Mouse (Mus musculus): ENCODE measurements around the gene Haghl. TPM values are rescaled to one million over a fixed set of nuclear protein-coding genes. Genes with fewer than 3 reads are reported as not detected.

Gene Haghl
- polyA plus RNA-seq, 1 experiment from 2014 or later: 7.0 TPM

- no peak overlapping the region; the same call in 1 of the 2 replicates for H3K9ac ChIP-seq (ENCODE audit: low read depth, low read length)
- H3K36me3 ChIP-seq (ENCODE audit: control insufficient read depth, insufficient read depth): peaks cover 14% of the 10 kb centered on the region
- no peak for ATAC-seq (ENCODE audit: low read depth)
- peak overlapping the region; percentile 75; the same call in 1 of the 2 replicates for H3K27ac ChIP-seq (ENCODE audit: low read length)
- 66% methylated on average over 4 of the region's 4 CpGs for WGBS (ENCODE audit: insufficient replicate concordance)
- no peaks in the 10 kb centered on the region for H3K9me3 ChIP-seq (replicated peaks; ENCODE audit: control insufficient read depth, low read length)
- H3K27me3 ChIP-seq (ENCODE audit: control insufficient read depth, insufficient read depth, low read depth, low read length): no peaks in the 10 kb centered on the region
- peak overlapping the region; percentile 69; the same call in 1 of the 2 replicates for H3K4me2 ChIP-seq (ENCODE audit: low read depth, low read length)
- peaks cover 60% of the 10 kb centered on the region for H3K4me1 ChIP-seq (ENCODE audit: control insufficient read depth, low read depth, low read length)
- H3K4me3 ChIP-seq (ENCODE audit: low read depth, low read length): peak overlapping the region; percentile 60; the same call in 1 of the 2 replicates
Observed at GRCm38 (mm10) chr17:25830200-25830753, 44.8 kb upstream of the Haghl start.

GRCm38 (mm10) chr17:25829558-25830017 is 44.1 kb upstream of the Haghl start:
- H3K9ac ChIP-seq (ENCODE audit: low read depth, low read length): peak overlapping the region; percentile 73
- H3K4me2 ChIP-seq (ENCODE audit: low read depth, low read length): peak overlapping the region; percentile 69
- peaks cover 60% of the 10 kb centered on the region for H3K4me1 ChIP-seq (ENCODE audit: control insufficient read depth, low read depth, low read length)
- peaks cover 14% of the 10 kb centered on the region for H3K36me3 ChIP-seq (ENCODE audit: control insufficient read depth, insufficient read depth)
- 39% methylated on average over 8 of the region's 8 CpGs for WGBS (ENCODE audit: insufficient replicate concordance)
- no peak for ATAC-seq (ENCODE audit: low read depth)
- H3K4me3 ChIP-seq (ENCODE audit: low read depth, low read length): peak overlapping the region; percentile 60
- no peaks in the 10 kb centered on the region for H3K27me3 ChIP-seq (ENCODE audit: control insufficient read depth, insufficient read depth, low read depth, low read length)
- peak overlapping the region; percentile 75 for H3K27ac ChIP-seq (ENCODE audit: low read length)
- H3K9me3 ChIP-seq (replicated peaks; ENCODE audit: control insufficient read depth, low read length): no peaks in the 10 kb centered on the region

GRCm38 (mm10) chr17:25828712-25829557 is 43.5 kb upstream of the Haghl start, which contains the start of gene Jmjd8:
Gene Jmjd8 (plus strand): TSS chr17:25828867.
- WGBS (ENCODE audit: insufficient replicate concordance): 1% methylated on average over 32 of the region's 32 CpGs
- H3K9ac ChIP-seq (ENCODE audit: low read depth, low read length): peak within 1 kb of the TSS; percentile 73
- H3K4me1 ChIP-seq (ENCODE audit: control insufficient read depth, low read depth, low read length): peaks cover 60% of the 10 kb centered on the region
- no peaks in the 10 kb centered on the region for H3K9me3 ChIP-seq (replicated peaks; ENCODE audit: control insufficient read depth, low read length)
- peaks cover 14% of the 10 kb centered on the region for H3K36me3 ChIP-seq (ENCODE audit: control insufficient read depth, insufficient read depth)
- no peaks in the 10 kb centered on the region for H3K27me3 ChIP-seq (ENCODE audit: control insufficient read depth, insufficient read depth, low read depth, low read length)
- peak within 1 kb of the TSS; percentile 69 for H3K4me2 ChIP-seq (ENCODE audit: low read depth, low read length)
- H3K27ac ChIP-seq (ENCODE audit: low read length): peak within 1 kb of the TSS; percentile 75
- H3K4me3 ChIP-seq (ENCODE audit: low read depth, low read length): peak within 1 kb of the TSS; percentile 60
- peak; percentile 11; the same call in 1 of the 2 replicates for ATAC-seq (ENCODE audit: low read depth)

- H3K4me2 ChIP-seq (ENCODE audit: low read depth, low read length): peak overlapping the region; percentile 69
- peak overlapping the region; percentile 73; the same call in 1 of the 2 replicates for H3K9ac ChIP-seq (ENCODE audit: low read depth, low read length)
- peak overlapping the region; percentile 60 for H3K4me3 ChIP-seq (ENCODE audit: low read depth, low read length)
- H3K4me1 ChIP-seq (ENCODE audit: control insufficient read depth, low read depth, low read length): peaks cover 55% of the 10 kb centered on the region
- no peaks in the 10 kb centered on the region for H3K9me3 ChIP-seq (replicated peaks; ENCODE audit: control insufficient read depth, low read length)
- no peaks in the 10 kb centered on the region for H3K27me3 ChIP-seq (ENCODE audit: control insufficient read depth, insufficient read depth, low read depth, low read length)
- WGBS (ENCODE audit: insufficient replicate concordance): 83% methylated on average over 8 of the region's 8 CpGs
- ATAC-seq (ENCODE audit: low read depth): no peak
- peaks cover 14% of the 10 kb centered on the region for H3K36me3 ChIP-seq (ENCODE audit: control insufficient read depth, insufficient read depth)
- peak overlapping the region; percentile 75 for H3K27ac ChIP-seq (ENCODE audit: low read length)
Observed at GRCm38 (mm10) chr17:25828223-25828594, 42.7 kb upstream of the Haghl start.

- ATAC-seq (ENCODE audit: low read depth): no peak
- WGBS (ENCODE audit: insufficient replicate concordance): 89% methylated on average over 22 of the region's 22 CpGs
- H3K4me1 ChIP-seq (ENCODE audit: control insufficient read depth, low read depth, low read length): peaks cover 58% of the 10 kb centered on the region
- H3K9me3 ChIP-seq (replicated peaks; ENCODE audit: control insufficient read depth, low read length): no peaks in the 10 kb centered on the region
- H3K36me3 ChIP-seq (ENCODE audit: control insufficient read depth, insufficient read depth): peaks cover 14% of the 10 kb centered on the region
- H3K27me3 ChIP-seq (ENCODE audit: control insufficient read depth, insufficient read depth, low read depth, low read length): no peaks in the 10 kb centered on the region
- no peak overlapping the region for H3K4me2 ChIP-seq (ENCODE audit: low read depth, low read length)
- no peak overlapping the region for H3K27ac ChIP-seq (ENCODE audit: low read length)
- no peak overlapping the region for H3K4me3 ChIP-seq (ENCODE audit: low read depth, low read length)
- H3K9ac ChIP-seq (ENCODE audit: low read depth, low read length): no peak overlapping the region
Observed at GRCm38 (mm10) chr17:25827546-25828222, 42.2 kb upstream of the Haghl start.

GRCm38 (mm10) chr17:25827011-25827410 is 41.5 kb upstream of the Haghl start:
- ATAC-seq (ENCODE audit: low read depth): no peak
- WGBS (ENCODE audit: insufficient replicate concordance): 86% methylated on average over 13 of the region's 13 CpGs
- Histone ChIP-seq H3K27ac (ENCODE audit: low read length) (no peak overlapping the region), H3K9ac (ENCODE audit: low read depth, low read length) (no peak overlapping the region), H3K4me1 (ENCODE audit: control insufficient read depth, low read depth, low read length) (peaks cover 54% of the 10 kb centered on the region), H3K4me2 (ENCODE audit: low read depth, low read length) (no peak overlapping the region), H3K9me3 (replicated peaks; ENCODE audit: control insufficient read depth, low read length) (no peaks in the 10 kb centered on the region), H3K36me3 (ENCODE audit: control insufficient read depth, insufficient read depth) (peaks cover 14% of the 10 kb centered on the region), H3K4me3 (ENCODE audit: low read depth, low read length) (no peak overlapping the region), H3K27me3 (ENCODE audit: control insufficient read depth, insufficient read depth, low read depth, low read length) (no peaks in the 10 kb centered on the region; the same call in 1 of the 2 replicates)

GRCm38 (mm10) chr17:25825984-25826570 is 40.6 kb upstream of the Haghl start:
- 85% methylated on average over 27 of the region's 27 CpGs for WGBS (ENCODE audit: insufficient replicate concordance)
- H3K36me3 ChIP-seq (ENCODE audit: control insufficient read depth, insufficient read depth): peaks cover 9% of the 10 kb centered on the region
- H3K4me1 ChIP-seq (ENCODE audit: control insufficient read depth, low read depth, low read length): peaks cover 44% of the 10 kb centered on the region
- H3K4me2 ChIP-seq (ENCODE audit: low read depth, low read length): no peak overlapping the region
- no peaks in the 10 kb centered on the region for H3K9me3 ChIP-seq (replicated peaks; ENCODE audit: control insufficient read depth, low read length)
- no peak overlapping the region for H3K4me3 ChIP-seq (ENCODE audit: low read depth, low read length)
- H3K27me3 ChIP-seq (ENCODE audit: control insufficient read depth, insufficient read depth, low read depth, low read length): peaks cover 3% of the 10 kb centered on the region
- no peak overlapping the region for H3K27ac ChIP-seq (ENCODE audit: low read length)
- ATAC-seq (ENCODE audit: low read depth): no peak
- H3K9ac ChIP-seq (ENCODE audit: low read depth, low read length): no peak overlapping the region

GRCm38 (mm10) chr17:25825311-25825710 is 39.8 kb upstream of the Haghl start:
- H3K36me3 ChIP-seq (ENCODE audit: control insufficient read depth, insufficient read depth): peaks cover 3% of the 10 kb centered on the region
- peaks cover 37% of the 10 kb centered on the region for H3K4me1 ChIP-seq (ENCODE audit: control insufficient read depth, low read depth, low read length)
- peak overlapping the region; percentile 77; the same call in 1 of the 2 replicates for H3K9ac ChIP-seq (ENCODE audit: low read depth, low read length)
- no peak overlapping the region for H3K4me2 ChIP-seq (ENCODE audit: low read depth, low read length)
- H3K4me3 ChIP-seq (ENCODE audit: low read depth, low read length): no peak overlapping the region
- H3K27ac ChIP-seq (ENCODE audit: low read length): no peak overlapping the region
- ATAC-seq (ENCODE audit: low read depth): no peak
- H3K9me3 ChIP-seq (replicated peaks; ENCODE audit: control insufficient read depth, low read length): no peaks in the 10 kb centered on the region
- WGBS (ENCODE audit: insufficient replicate concordance): 76% methylated on average over 6 of the region's 6 CpGs
- peaks cover 6% of the 10 kb centered on the region for H3K27me3 ChIP-seq (ENCODE audit: control insufficient read depth, insufficient read depth, low read depth, low read length)

All from liver, embryonic 16.5 days (tissue).